Mouse (Mus musculus) heart, adult 2 months (tissue): ENCODE measurements around the gene Otulinl. TPM values are rescaled to one million over a fixed set of nuclear protein-coding genes. Genes with fewer than 3 reads are reported as not detected.
A peak's percentile ranks its signal among the peaks of the same experiment; 100 is the strongest.

ENCODE experiments used
- DNase-seq, 2 experiments: peaks; one replicate each; pipeline ENCODE4 v3.0.0; 2021
- H3K27ac ChIP-seq: fragments of 200-600 bp; 2 replicates; pipeline ENCODE4 v1.8.1; 2022
- H3K27me3 ChIP-seq: fragments of 200-500 bp; 2 replicates; pipeline ENCODE4 v1.6.1; 2012; ENCODE audit warnings: mild to moderate bottlenecking, low read length, inconsistent platforms, mixed read lengths; ENCODE audit not compliant: control insufficient read depth, insufficient read depth
- H3K36me3 ChIP-seq: fragments of 200-500 bp; 2 replicates; pipeline ENCODE4 v1.6.1; 2012; ENCODE audit warnings: low read length, inconsistent platforms; ENCODE audit not compliant: control insufficient read depth, insufficient read depth
- H3K4me1 ChIP-seq: fragments of 200-500 bp; 2 replicates; pipeline ENCODE4 v1.6.1; 2011; ENCODE audit warnings: low read length; ENCODE audit not compliant: control insufficient read depth, insufficient read depth
- H3K4me3 ChIP-seq: fragments of 200-600 bp; 2 replicates; pipeline ENCODE4 v1.8.1; 2022
- H3K79me2 ChIP-seq: fragments of 200-500 bp; replicated peaks from 2 replicates; pipeline ENCODE4 v1.6.1; 2012; ENCODE audit warnings: mild to moderate bottlenecking, inconsistent platforms, low read length, moderate library complexity, mixed read lengths; ENCODE audit not compliant: control insufficient read depth, insufficient read depth
- H3K9ac ChIP-seq: fragments of 200-500 bp; 2 replicates; pipeline ENCODE4 v1.6.1; 2012; ENCODE audit warnings: low read depth, mild to moderate bottlenecking, control low read depth, inconsistent platforms, low read length, mixed read lengths
- CTCF ChIP-seq: fragments of 200-600 bp; IDR thresholded peaks from 2 replicates; pipeline ENCODE4 v1.8.1; 2022; ENCODE audit warnings: antibody characterized with exemption, mild to moderate bottlenecking, moderate library complexity
- EP300 ChIP-seq: fragments of 200-500 bp; IDR thresholded peaks from 2 replicates; pipeline ENCODE4 v1.6.1; 2011; ENCODE audit warnings: low read depth, low read length, control low read depth; ENCODE audit not compliant: insufficient read depth
- POLR2A ChIP-seq: fragments of 200-500 bp; IDR thresholded peaks from 2 replicates; pipeline ENCODE4 v1.6.1; 2011; ENCODE audit warnings: mild to moderate bottlenecking, low read depth, low read length, control low read depth; ENCODE audit not compliant: insufficient read depth
- WGBS: fragments of 180-500 bp; shearing (Covaris S2); methylation state at CpG from one replicate; pipeline ENCODE4 v1.1.7; 2018; 5-methylcytosine and 5-hydroxymethylcytosine counted together
- intact Hi-C: fragments of 180-260 bp; cut with DNase I; formaldehyde crosslinking; loops from one replicate; pipeline ENCODE4 v1.15.1; 2025
- polyA plus RNA-seq: library from polyadenylated mRNA; depleted of rRNA; stranded (reverse); fragments of >200 nt; gene quantifications from 2 replicates; pipeline ENCODE4 v1.2.3, GENCODE M21; 2012
- total RNA-seq, 2 experiments: library from RNA; stranded (reverse); gene quantifications; 2 replicates each; pipeline ENCODE4 v1.2.3; 2021

The Otulinl gene
- total and polyA plus RNA-seq, 3 experiments = 1.5 to 3.0 (median 1.9) TPM

DNA sequence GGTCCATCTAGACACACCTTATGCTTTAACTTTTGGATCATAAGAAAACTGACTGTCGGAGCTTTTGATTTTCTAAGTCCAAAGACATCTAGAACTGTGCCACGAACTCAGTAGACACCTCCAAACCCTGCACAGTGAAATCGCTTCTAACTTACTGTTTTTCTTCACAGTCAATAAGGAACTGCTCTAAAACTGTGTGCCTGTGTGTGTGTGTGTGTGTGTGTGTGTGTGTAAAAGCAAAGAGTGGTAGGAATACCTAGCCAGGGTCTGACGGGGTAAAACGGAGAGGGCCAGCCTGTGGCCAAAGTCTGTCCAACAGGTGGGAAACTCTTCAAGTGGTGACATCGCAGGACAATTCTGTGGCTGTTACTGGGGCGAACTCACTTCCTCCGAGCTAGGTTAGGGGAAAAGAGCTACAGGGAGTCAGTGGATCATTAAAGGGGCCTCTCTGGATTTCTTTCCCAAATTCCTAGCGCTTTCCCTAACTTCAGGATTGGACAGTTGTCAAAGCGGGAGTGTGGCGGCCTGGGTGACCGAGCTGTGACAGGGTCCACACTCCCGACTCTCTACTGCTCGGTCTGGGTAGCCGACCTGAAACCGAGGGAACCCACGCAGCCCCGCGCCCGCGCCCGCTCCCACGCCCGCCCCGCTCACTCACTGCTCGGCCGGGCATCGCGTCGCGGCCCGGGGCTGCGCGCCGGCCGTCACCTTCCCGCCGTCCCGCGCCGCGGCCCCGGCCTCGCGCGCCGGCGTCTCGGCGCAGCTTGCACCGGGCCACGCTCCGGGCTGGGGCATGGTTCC is 51.4 kb downstream of the Otulinl start:
- DNase-seq = no peak
- peak overlapping the region; percentile 87 for H3K9ac ChIP-seq
- 2% methylated on average over 53 of the region's 53 CpGs for WGBS
- peaks cover 9% of the 10 kb centered on the region for H3K4me1 ChIP-seq
- H3K79me2 ChIP-seq = peaks cover 2% of the 10 kb centered on the region
- peak overlapping the region; percentile 69 for H3K27ac ChIP-seq
- H3K36me3 ChIP-seq = no peaks in the 10 kb centered on the region; the same call in 1 of the 2 replicates
- intact Hi-C loops = no loop called here
- no peak for TF ChIP-seq CTCF
- no peak for TF ChIP-seq POLR2A
- TF ChIP-seq EP300 = no peak
- peak overlapping the region; percentile 50 for H3K4me3 ChIP-seq
- H3K27me3 ChIP-seq = no peaks in the 10 kb centered on the region

DNA sequence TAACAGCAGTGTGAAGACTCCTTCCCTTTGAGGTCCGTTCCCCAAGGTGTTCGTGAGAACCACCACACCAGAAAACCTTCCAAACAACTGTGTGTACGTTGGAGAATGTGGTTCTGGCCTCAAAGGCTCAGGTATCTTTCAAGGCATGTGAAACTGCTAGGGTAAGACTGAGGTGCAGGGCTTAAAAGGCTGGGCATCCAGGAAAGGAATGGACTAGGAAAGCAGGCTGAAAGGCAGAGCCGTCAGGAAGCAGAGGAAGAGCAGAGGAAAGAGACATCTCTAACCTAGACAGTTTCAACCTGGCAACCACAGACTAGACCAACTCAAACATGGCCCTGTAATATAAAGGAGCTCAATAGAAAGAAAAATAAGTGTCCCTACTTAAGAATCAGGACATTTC is 52.3 kb downstream of the Otulinl start:
- TF ChIP-seq EP300 (no peak), CTCF (no peak), POLR2A (no peak)
- H3K4me3 ChIP-seq = no peak overlapping the region
- H3K79me2 ChIP-seq = peaks cover 2% of the 10 kb centered on the region

GRCm38 (mm10) chr15:27627794-27628193 is 53.6 kb downstream of the Otulinl start:
- Histone ChIP-seq H3K27me3 (no peaks in the 10 kb centered on the region), H3K4me1 (peaks cover 12% of the 10 kb centered on the region), H3K79me2 (peaks cover 2% of the 10 kb centered on the region), H3K27ac (no peak overlapping the region), H3K36me3 (peaks cover 3% of the 10 kb centered on the region), H3K4me3 (no peak overlapping the region), H3K9ac (no peak overlapping the region)
- DNase-seq = no peak
- WGBS = 71% methylated on average over 9 of the region's 9 CpGs
- intact Hi-C loops = no loop called here
- no peak for TF ChIP-seq EP300
- TF ChIP-seq POLR2A = no peak
- no peak for TF ChIP-seq CTCF

More for the DNA sequence above, 52.3 kb downstream of the Otulinl start:
- Histone ChIP-seq H3K27me3 (no peaks in the 10 kb centered on the region), H3K4me1 (peaks cover 12% of the 10 kb centered on the region), H3K27ac (no peak overlapping the region), H3K36me3 (no peaks in the 10 kb centered on the region; the same call in 1 of the 2 replicates), H3K9ac (no peak overlapping the region)
- intact Hi-C loops = no loop called here
- WGBS = 69% methylated on average over 4 of the region's 4 CpGs
- no peak for DNase-seq

- TF ChIP-seq CTCF (no peak), POLR2A (no peak), EP300 (no peak)
- Histone ChIP-seq H3K79me2 (peaks cover 2% of the 10 kb centered on the region), H3K36me3 (peaks cover 5% of the 10 kb centered on the region), H3K4me1 (peaks cover 13% of the 10 kb centered on the region), H3K27me3 (no peaks in the 10 kb centered on the region), H3K9ac (no peak overlapping the region), H3K27ac (no peak overlapping the region; the same call in 1 of the 2 replicates), H3K4me3 (no peak overlapping the region)
- intact Hi-C loops = no loop called here
- WGBS = 98% methylated on average over 1 of the region's 1 CpGs
- DNase-seq = no peak
These were observed 55.1 kb downstream of the Otulinl start for GRCm38 (mm10) chr15:27626314-27626713.

DNA sequence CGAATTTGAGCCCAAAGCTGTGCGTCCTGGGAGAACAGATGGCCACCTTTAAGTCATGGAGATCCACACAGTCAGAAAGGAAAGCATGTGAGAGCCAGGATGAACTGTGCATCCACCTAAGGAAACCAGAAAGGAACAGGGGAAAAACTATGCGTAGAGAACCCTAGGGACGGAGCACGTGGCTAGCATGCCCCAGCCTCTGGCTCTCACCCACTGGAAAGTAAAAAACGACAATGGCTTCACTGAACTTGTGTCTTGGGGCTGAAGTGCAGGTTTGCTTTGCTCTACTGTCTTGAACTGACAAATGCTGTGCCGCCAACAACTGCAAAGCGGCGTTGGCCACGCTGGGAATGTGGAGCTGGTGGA is 55.5 kb downstream of the Otulinl start:
- peaks cover 2% of the 10 kb centered on the region for H3K79me2 ChIP-seq
- TF ChIP-seq CTCF (no peak), EP300 (no peak), POLR2A (no peak)
- WGBS = 63% methylated on average over 10 of the region's 10 CpGs
- intact Hi-C loops = no loop called here
- no peak overlapping the region for H3K9ac ChIP-seq
- H3K27me3 ChIP-seq = no peaks in the 10 kb centered on the region
- no peak overlapping the region for H3K4me3 ChIP-seq
- H3K36me3 ChIP-seq = peaks cover 9% of the 10 kb centered on the region
- H3K27ac ChIP-seq = no peak overlapping the region; the same call in 1 of the 2 replicates
- H3K4me1 ChIP-seq = peaks cover 17% of the 10 kb centered on the region
- no peak for DNase-seq
